Mouse (Mus musculus) stomach, embryonic 14.5 days (tissue): ENCODE data around the gene Zc3h12d. TPM values are rescaled to one million over a fixed set of nuclear protein-coding genes. Genes with fewer than 3 reads are reported as not detected.

Experiments
- ATAC-seq: fragments of 200-750 bp; cut with Nextera tagmentation; 2 replicates; pipeline ENCODE4 v1.8.0; 2017; ENCODE audit warnings: low read depth, moderate TSS enrichment; ENCODE audit not compliant: insufficient number of reproducible peaks, insufficient read depth, low FRiP score
- H3K27ac ChIP-seq: fragments of 300-500 bp; sonication (generic); 2 replicates; pipeline ENCODE4 v1.5.1; 2014; ENCODE audit warnings: mild to moderate bottlenecking, low read length, moderate library complexity, mixed read lengths
- H3K27me3 ChIP-seq: fragments of 300-500 bp; sonication (generic); 2 replicates; pipeline ENCODE4 v1.6.1; 2014; ENCODE audit warnings: low read length, control low read depth, mixed read lengths; ENCODE audit not compliant: control insufficient read depth, insufficient read depth
- H3K36me3 ChIP-seq: fragments of 300-500 bp; sonication (generic); 2 replicates; pipeline ENCODE4 v1.6.1; 2014; ENCODE audit warnings: mild to moderate bottlenecking, control low read depth, low read length, moderate library complexity, mixed read lengths; ENCODE audit not compliant: control insufficient read depth, insufficient read depth
- H3K4me1 ChIP-seq: fragments of 300-500 bp; sonication (generic); 2 replicates; pipeline ENCODE4 v1.6.1; 2014; ENCODE audit warnings: low read length, control low read depth, mixed read lengths; ENCODE audit not compliant: control insufficient read depth, insufficient read depth
- H3K4me2 ChIP-seq: fragments of 300-500 bp; sonication (generic); replicated peaks from 2 replicates; pipeline ENCODE4 v1.6.1; 2014; ENCODE audit warnings: low read depth, low read length, control low read depth
- H3K4me3 ChIP-seq: fragments of 300-500 bp; sonication (generic); 2 replicates; pipeline ENCODE4 v1.5.1; 2014; ENCODE audit warnings: low read depth, low read length, control low read depth
- H3K9ac ChIP-seq: fragments of 300-500 bp; sonication (generic); replicated peaks from 2 replicates; pipeline ENCODE4 v1.6.1; 2014; ENCODE audit warnings: low read depth, mild to moderate bottlenecking, control low read depth, low read length, moderate library complexity, mixed read lengths
- H3K9me3 ChIP-seq: fragments of 300-500 bp; sonication (generic); 2 replicates; pipeline ENCODE4 v1.6.1; 2016; ENCODE audit warnings: low read depth, low read length, control low read depth; ENCODE audit not compliant: control insufficient read depth
- WGBS: fragments of 180-500 bp; shearing (Covaris S2); extraction: QIAGEN DNeasy Blood & Tissue Kit; methylation state at CpG from one replicate; pipeline ENCODE4 v1.1.7; 2014; 5-methylcytosine and 5-hydroxymethylcytosine counted together
- polyA plus RNA-seq: library from polyadenylated mRNA; unstranded; fragments of >200 nt; fragmentation: Nextera tagmentation; extraction: Ambion mirVana; gene quantifications from 2 replicates; pipeline ENCODE4 v1.2.1, GENCODE M21; 2014

The Zc3h12d gene
- polyA plus RNA-seq, 1 experiment from 2014 or later, result 0.17 TPM

- Histone ChIP-seq H3K27me3 (no peaks in the 10 kb centered on the region), H3K36me3 (no peaks in the 10 kb centered on the region), H3K4me3 (no peak overlapping the region), H3K4me2 (no peak overlapping the region), H3K9ac (no peak overlapping the region), H3K27ac (no peak overlapping the region), H3K4me1 (0 out of 2 replicates have a peak, but pooled peaks cover 5% of the 10 kb centered on the region), H3K9me3 (no peaks in the 10 kb centered on the region)
- 84% methylated on average over 9 of the region's 9 CpGs for WGBS
- no peak for ATAC-seq
These were observed 1.3 kb downstream of the Zc3h12d start for GRCm38 (mm10) chr10:7833377-7834165.

- H3K9me3 ChIP-seq, result no peaks in the 10 kb centered on the region
- no peaks in the 10 kb centered on the region for H3K36me3 ChIP-seq
- H3K4me2 ChIP-seq, result no peak overlapping the region
- no peak overlapping the region for H3K4me3 ChIP-seq
- H3K9ac ChIP-seq, result no peak overlapping the region
- H3K4me1 ChIP-seq, result 0 out of 2 replicates have a peak, but pooled peaks cover 5% of the 10 kb centered on the region
- 57% methylated on average over 10 of the region's 10 CpGs for WGBS
- H3K27ac ChIP-seq, result no peak overlapping the region
- H3K27me3 ChIP-seq, result no peaks in the 10 kb centered on the region
- ATAC-seq, result no peak
These were observed 2.5 kb downstream of the Zc3h12d start for GRCm38 (mm10) chr10:7834671-7835225.

GRCm38 (mm10) chr10:7836902-7837301 lies 4.6 kb downstream of the Zc3h12d start:
- no peak overlapping the region for H3K27ac ChIP-seq
- H3K9ac ChIP-seq, result no peak overlapping the region
- 75% methylated on average over 2 of the region's 2 CpGs for WGBS
- H3K27me3 ChIP-seq, result no peaks in the 10 kb centered on the region
- ATAC-seq, result no peak
- no peak overlapping the region for H3K4me3 ChIP-seq
- no peaks in the 10 kb centered on the region for H3K36me3 ChIP-seq
- 0 out of 2 replicates have a peak, but pooled peaks cover 5% of the 10 kb centered on the region for H3K4me1 ChIP-seq
- H3K4me2 ChIP-seq, result no peak overlapping the region
- H3K9me3 ChIP-seq, result no peaks in the 10 kb centered on the region

GRCm38 (mm10) chr10:7837446-7837845 lies 5.2 kb downstream of the Zc3h12d start:
- Histone ChIP-seq H3K4me3 (no peak overlapping the region), H3K9me3 (no peaks in the 10 kb centered on the region), H3K27me3 (no peaks in the 10 kb centered on the region), H3K27ac (no peak overlapping the region), H3K4me2 (no peak overlapping the region), H3K36me3 (no peaks in the 10 kb centered on the region), H3K9ac (no peak overlapping the region), H3K4me1 (0 out of 2 replicates have a peak, but pooled peaks cover 2% of the 10 kb centered on the region)
- WGBS, result 96% methylated on average over 8 of the region's 8 CpGs
- ATAC-seq, result no peak

- no peak for ATAC-seq
These were observed 5.8 kb downstream of the Zc3h12d start for GRCm38 (mm10) chr10:7838036-7838435.

GRCm38 (mm10) chr10:7838874-7839421 lies 6.7 kb downstream of the Zc3h12d start:
- no peak overlapping the region for H3K9ac ChIP-seq
- no peaks in the 10 kb centered on the region for H3K36me3 ChIP-seq
- H3K4me2 ChIP-seq, result no peak overlapping the region
- no peaks in the 10 kb centered on the region for H3K9me3 ChIP-seq
- ATAC-seq, result no peak
- no peak overlapping the region for H3K27ac ChIP-seq
- WGBS, result 83% methylated on average over 5 of the region's 5 CpGs
- no peaks in the 10 kb centered on the region for H3K27me3 ChIP-seq
- H3K4me3 ChIP-seq, result no peak overlapping the region
- H3K4me1 ChIP-seq, result no peaks in the 10 kb centered on the region

More at GRCm38 (mm10) chr10:7838036-7838435, 5.8 kb downstream of the Zc3h12d start:
- Histone ChIP-seq H3K27me3 (no peaks in the 10 kb centered on the region), H3K4me1 (no peaks in the 10 kb centered on the region), H3K36me3 (no peaks in the 10 kb centered on the region), H3K4me2 (no peak overlapping the region), H3K4me3 (no peak overlapping the region), H3K9me3 (no peaks in the 10 kb centered on the region), H3K9ac (no peak overlapping the region), H3K27ac (no peak overlapping the region)
- 88% methylated on average over 8 of the region's 8 CpGs for WGBS

GRCm38 (mm10) chr10:7839551-7840352 lies 7.5 kb downstream of the Zc3h12d start:
- Histone ChIP-seq H3K27me3 (no peaks in the 10 kb centered on the region), H3K4me3 (no peak overlapping the region)
- no peak for ATAC-seq

GRCm38 (mm10) chr10:7840353-7840733 lies 8.1 kb downstream of the Zc3h12d start:
- Histone ChIP-seq H3K9ac (no peak overlapping the region), H3K4me2 (no peak overlapping the region), H3K4me3 (no peak overlapping the region), H3K27ac (no peak overlapping the region), H3K4me1 (no peaks in the 10 kb centered on the region), H3K36me3 (no peaks in the 10 kb centered on the region), H3K9me3 (no peaks in the 10 kb centered on the region), H3K27me3 (no peaks in the 10 kb centered on the region)
- WGBS, result 80% methylated on average over 2 of the region's 2 CpGs
- no peak for ATAC-seq

More at GRCm38 (mm10) chr10:7839551-7840352, 7.5 kb downstream of the Zc3h12d start:
- WGBS, result 84% methylated on average over 22 of the region's 22 CpGs
- no peak overlapping the region for H3K4me2 ChIP-seq
- no peak overlapping the region for H3K27ac ChIP-seq
- H3K4me1 ChIP-seq, result no peaks in the 10 kb centered on the region
- H3K36me3 ChIP-seq, result no peaks in the 10 kb centered on the region
- no peaks in the 10 kb centered on the region for H3K9me3 ChIP-seq
- no peak overlapping the region for H3K9ac ChIP-seq
